Mouse (Mus musculus): ENCODE data around the gene Slc26a6. TPM values are rescaled to one million over a fixed set of nuclear protein-coding genes. Genes with fewer than 3 reads are reported as not detected.

The Slc26a6 gene
- polyA plus RNA-seq, 1 experiment = 8.4 TPM

DNA sequence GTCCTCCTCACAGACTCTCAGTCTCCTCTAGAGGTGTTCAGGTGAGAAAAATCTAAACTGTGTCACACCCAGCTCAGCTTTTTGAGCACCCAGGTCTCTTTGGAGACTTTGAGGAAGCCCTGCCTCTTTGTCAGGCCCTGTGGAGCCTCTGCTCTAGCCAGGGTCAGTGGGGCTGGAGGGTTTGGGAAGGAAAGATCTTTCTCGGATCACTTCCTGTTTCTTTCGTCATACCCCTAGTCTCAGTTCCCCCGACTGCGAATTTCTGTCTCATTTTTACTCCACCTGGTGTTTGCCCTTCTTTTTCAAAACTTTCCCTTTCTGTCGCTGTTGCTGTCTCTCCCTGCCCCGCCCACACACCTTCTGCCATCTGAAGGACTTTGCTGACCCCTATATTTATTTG is 43.4 kb upstream of the Slc26a6 start:
- Histone ChIP-seq H3K36me3 (ENCODE audit: control insufficient read depth, insufficient read depth, low read length) (no peaks in the 10 kb centered on the region), H3K4me1 (ENCODE audit: control insufficient read depth, insufficient read depth, low read length) (peaks cover 13% of the 10 kb centered on the region), H3K27me3 (ENCODE audit: control insufficient read depth, insufficient read depth, low read length) (no peaks in the 10 kb centered on the region), H3K4me3 (ENCODE audit: control insufficient read depth, low read depth, low read length) (no peak overlapping the region), H3K27ac (ENCODE audit: control insufficient read depth, insufficient read depth, low read depth, low read length) (no peak overlapping the region)
- TF ChIP-seq CTCF (IDR thresholded peaks at IDR 0.05; ENCODE audit: control insufficient read depth, insufficient read depth, insufficient replicate concordance, low read depth, low read length) = no peak
- no peak for TF ChIP-seq POLR2A (IDR thresholded peaks at IDR 0.05; ENCODE audit: control insufficient read depth, low read depth, low read length)

DNA sequence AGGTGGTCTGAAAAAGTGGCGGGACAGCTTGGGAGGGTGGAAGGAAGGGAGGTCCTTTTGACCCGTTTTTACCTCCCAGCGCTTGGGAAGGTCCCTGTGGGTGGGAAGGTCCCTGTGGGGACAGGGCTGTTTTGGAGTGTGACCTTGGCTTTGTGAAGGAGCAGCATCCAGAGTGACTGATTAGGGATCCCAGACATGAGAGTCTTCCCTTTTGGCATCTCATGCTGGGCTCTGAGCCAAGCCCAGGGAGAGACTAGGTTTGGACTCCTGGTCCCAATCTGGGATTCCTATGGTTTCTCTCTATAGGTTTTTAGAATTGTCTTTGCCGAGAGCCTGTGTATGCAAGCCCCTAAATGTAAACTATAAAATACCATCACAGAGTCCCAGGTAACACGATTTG is 42.6 kb upstream of the Slc26a6 start:
- Histone ChIP-seq H3K27ac (ENCODE audit: control insufficient read depth, insufficient read depth, low read depth, low read length) (no peak overlapping the region), H3K4me3 (ENCODE audit: control insufficient read depth, low read depth, low read length) (no peak overlapping the region), H3K4me1 (ENCODE audit: control insufficient read depth, insufficient read depth, low read length) (peaks cover 13% of the 10 kb centered on the region), H3K27me3 (ENCODE audit: control insufficient read depth, insufficient read depth, low read length) (no peaks in the 10 kb centered on the region), H3K36me3 (ENCODE audit: control insufficient read depth, insufficient read depth, low read length) (no peaks in the 10 kb centered on the region)
- TF ChIP-seq POLR2A (IDR thresholded peaks at IDR 0.05; ENCODE audit: control insufficient read depth, low read depth, low read length) = no peak
- TF ChIP-seq CTCF (IDR thresholded peaks at IDR 0.05; ENCODE audit: control insufficient read depth, insufficient read depth, insufficient replicate concordance, low read depth, low read length) = no peak

DNA sequence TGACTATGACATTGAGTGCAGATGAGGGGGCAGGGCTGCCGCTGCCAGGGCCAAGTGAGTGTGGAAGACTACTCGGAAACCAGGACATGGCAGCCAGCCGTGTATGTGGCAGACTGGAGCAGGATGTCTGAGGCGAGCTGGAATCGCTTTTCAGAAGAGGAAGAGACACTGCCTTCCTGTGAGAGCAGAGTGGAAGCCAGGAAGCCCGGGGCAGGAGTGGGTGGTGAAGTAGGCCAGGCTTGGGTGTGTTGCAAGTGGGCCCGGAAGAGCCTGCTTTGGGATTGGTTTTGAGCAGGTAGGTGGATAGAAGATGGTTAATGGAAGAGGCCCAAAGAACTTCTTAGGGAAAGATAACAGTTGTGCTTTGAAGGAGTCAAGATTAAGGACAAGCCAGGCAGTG is 37.5 kb upstream of the Slc26a6 start:
- no peak overlapping the region for H3K4me3 ChIP-seq (ENCODE audit: control insufficient read depth, low read depth, low read length)
- no peak overlapping the region for H3K27ac ChIP-seq (ENCODE audit: control insufficient read depth, insufficient read depth, low read depth, low read length)
- H3K36me3 ChIP-seq (ENCODE audit: control insufficient read depth, insufficient read depth, low read length) = no peaks in the 10 kb centered on the region
- TF ChIP-seq POLR2A (IDR thresholded peaks at IDR 0.05; ENCODE audit: control insufficient read depth, low read depth, low read length) (no peak), CTCF (IDR thresholded peaks at IDR 0.05; ENCODE audit: control insufficient read depth, insufficient read depth, insufficient replicate concordance, low read depth, low read length) (no peak)
- no peaks in the 10 kb centered on the region for H3K4me1 ChIP-seq (ENCODE audit: control insufficient read depth, insufficient read depth, low read length)
- H3K27me3 ChIP-seq (ENCODE audit: control insufficient read depth, insufficient read depth, low read length) = no peaks in the 10 kb centered on the region

DNA sequence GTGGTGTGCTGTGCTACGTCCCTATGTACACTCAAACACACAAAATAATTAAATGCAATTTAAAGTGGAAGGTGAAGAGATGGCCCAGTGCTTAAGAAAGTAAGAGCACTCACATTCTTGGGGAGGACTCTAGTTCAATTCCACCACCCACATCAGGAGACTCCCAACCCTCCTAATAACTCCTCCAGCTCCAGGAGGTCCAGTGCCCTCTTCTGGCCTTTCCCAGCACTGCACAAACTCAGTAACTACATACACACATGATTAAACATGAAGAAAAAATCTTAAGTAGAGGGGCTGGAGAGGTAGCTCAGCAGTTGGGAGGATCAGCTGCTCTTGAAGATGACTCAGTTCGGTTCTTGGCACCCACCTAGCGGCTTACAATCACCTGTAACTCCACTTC is 33.6 kb upstream of the Slc26a6 start:
- H3K27me3 ChIP-seq (ENCODE audit: control insufficient read depth, insufficient read depth, low read length) = no peaks in the 10 kb centered on the region
- no peak overlapping the region for H3K27ac ChIP-seq (ENCODE audit: control insufficient read depth, insufficient read depth, low read depth, low read length)
- no peaks in the 10 kb centered on the region for H3K36me3 ChIP-seq (ENCODE audit: control insufficient read depth, insufficient read depth, low read length)
- H3K4me1 ChIP-seq (ENCODE audit: control insufficient read depth, insufficient read depth, low read length) = peaks cover under 1% of the 10 kb centered on the region
- TF ChIP-seq POLR2A (IDR thresholded peaks at IDR 0.05; ENCODE audit: control insufficient read depth, low read depth, low read length) (no peak), CTCF (IDR thresholded peaks at IDR 0.05; ENCODE audit: control insufficient read depth, insufficient read depth, insufficient replicate concordance, low read depth, low read length) (peak; percentile 38; the same call in 1 of the 2 replicates)
- no peak overlapping the region for H3K4me3 ChIP-seq (ENCODE audit: control insufficient read depth, low read depth, low read length)

DNA sequence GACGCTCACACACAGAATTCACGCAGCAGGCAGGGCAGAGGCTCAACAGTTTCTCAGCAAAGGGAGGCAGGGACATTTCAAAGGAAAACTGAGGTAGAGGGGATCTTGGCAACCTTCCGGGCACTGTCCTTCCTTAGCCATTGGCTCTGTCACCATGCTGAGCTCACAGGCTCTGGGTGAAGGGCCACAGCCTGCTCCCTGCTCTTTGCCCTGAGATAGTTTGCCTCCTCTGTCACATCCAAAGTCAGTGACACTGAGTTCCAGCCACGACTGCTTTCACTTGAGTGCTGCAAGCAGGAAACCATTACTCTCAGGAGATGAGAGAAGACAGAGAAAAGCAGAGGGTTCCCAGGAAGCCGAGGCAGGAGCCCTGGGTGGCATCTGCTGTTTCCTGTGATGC is 33.0 kb upstream of the Slc26a6 start:
- Histone ChIP-seq H3K4me3 (ENCODE audit: control insufficient read depth, low read depth, low read length) (no peak overlapping the region), H3K27me3 (ENCODE audit: control insufficient read depth, insufficient read depth, low read length) (no peaks in the 10 kb centered on the region), H3K36me3 (ENCODE audit: control insufficient read depth, insufficient read depth, low read length) (no peaks in the 10 kb centered on the region), H3K4me1 (ENCODE audit: control insufficient read depth, insufficient read depth, low read length) (peaks cover 6% of the 10 kb centered on the region), H3K27ac (ENCODE audit: control insufficient read depth, insufficient read depth, low read depth, low read length) (no peak overlapping the region)
- TF ChIP-seq CTCF (IDR thresholded peaks at IDR 0.05; ENCODE audit: control insufficient read depth, insufficient read depth, insufficient replicate concordance, low read depth, low read length) (no peak), POLR2A (IDR thresholded peaks at IDR 0.05; ENCODE audit: control insufficient read depth, low read depth, low read length) (no peak)

DNA sequence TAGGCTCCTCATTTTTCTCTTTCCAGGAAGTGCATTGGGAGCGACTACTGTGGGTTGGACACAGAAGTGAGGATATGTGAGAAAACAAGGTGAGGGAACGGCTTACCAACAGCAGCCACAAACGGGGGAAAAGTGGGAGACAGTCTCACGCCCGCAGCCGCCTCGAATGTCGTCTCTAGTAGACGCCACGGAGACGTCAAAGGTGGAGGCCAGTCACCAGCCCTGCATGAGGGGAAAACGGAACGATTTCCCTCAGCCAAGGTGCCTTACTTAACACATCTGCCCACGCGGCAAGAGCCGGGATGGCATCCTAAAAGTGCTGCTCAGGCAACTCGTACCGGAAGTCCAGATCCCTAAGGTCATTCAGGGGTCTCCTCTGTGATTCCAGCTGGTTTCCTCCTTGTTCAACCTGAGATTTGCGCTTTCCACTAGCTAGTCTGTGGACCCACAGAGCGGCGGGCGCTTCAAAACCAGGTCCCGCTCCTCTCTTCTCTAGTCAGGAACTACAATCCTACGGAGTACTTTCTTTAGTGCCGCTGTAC is 28.9 kb upstream of the Slc26a6 start:
- Histone ChIP-seq H3K4me3 (ENCODE audit: control insufficient read depth, low read depth, low read length) (peak overlapping the region; percentile 86), H3K36me3 (ENCODE audit: control insufficient read depth, insufficient read depth, low read length) (no peaks in the 10 kb centered on the region), H3K27me3 (ENCODE audit: control insufficient read depth, insufficient read depth, low read length) (no peaks in the 10 kb centered on the region), H3K27ac (ENCODE audit: control insufficient read depth, insufficient read depth, low read depth, low read length) (no peak overlapping the region), H3K4me1 (ENCODE audit: control insufficient read depth, insufficient read depth, low read length) (peaks cover 29% of the 10 kb centered on the region)
- TF ChIP-seq POLR2A (IDR thresholded peaks at IDR 0.05; ENCODE audit: control insufficient read depth, low read depth, low read length) = no peak
- no peak for TF ChIP-seq CTCF (IDR thresholded peaks at IDR 0.05; ENCODE audit: control insufficient read depth, insufficient read depth, insufficient replicate concordance, low read depth, low read length)

DNA sequence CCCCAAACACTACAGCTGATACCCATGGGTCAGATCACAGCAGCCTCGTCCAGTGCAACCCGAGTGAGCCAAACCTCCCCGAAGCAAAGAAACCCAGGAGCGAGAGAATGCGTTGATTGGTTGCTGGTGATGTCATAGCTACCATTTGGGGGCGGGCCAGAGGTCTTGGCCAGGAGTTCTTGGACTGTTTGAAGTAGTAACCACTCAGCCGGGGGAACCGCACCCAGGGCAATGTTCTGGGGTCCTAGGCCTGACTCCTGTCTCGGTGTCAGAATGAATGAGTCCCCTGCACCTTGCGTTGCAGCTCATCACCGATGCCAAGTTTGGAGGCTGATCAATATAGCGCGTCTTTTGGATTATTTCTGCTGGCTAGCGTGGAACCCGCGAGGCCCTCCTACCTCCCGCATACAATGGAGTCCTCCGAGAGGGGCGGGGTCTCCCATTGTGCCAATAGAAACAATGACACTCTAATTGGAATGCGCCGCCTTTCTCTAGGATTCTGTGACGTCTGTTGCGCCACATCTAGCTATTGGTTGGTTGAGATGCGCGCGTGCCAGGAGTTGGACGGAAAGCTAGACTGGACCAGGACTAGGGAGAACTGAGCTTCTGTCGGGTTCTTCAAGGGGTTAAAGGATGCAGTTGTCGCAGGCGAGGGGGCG is 28.2 kb upstream of the Slc26a6 start:
- no peaks in the 10 kb centered on the region for H3K27me3 ChIP-seq (ENCODE audit: control insufficient read depth, insufficient read depth, low read length)
- TF ChIP-seq CTCF (IDR thresholded peaks at IDR 0.05; ENCODE audit: control insufficient read depth, insufficient read depth, insufficient replicate concordance, low read depth, low read length) = no peak
- TF ChIP-seq POLR2A (IDR thresholded peaks at IDR 0.05; ENCODE audit: control insufficient read depth, low read depth, low read length) = peak; percentile 62; the same call in 1 of the 2 replicates
- H3K4me1 ChIP-seq (ENCODE audit: control insufficient read depth, insufficient read depth, low read length) = peaks cover 32% of the 10 kb centered on the region
- H3K27ac ChIP-seq (ENCODE audit: control insufficient read depth, insufficient read depth, low read depth, low read length) = no peak overlapping the region; the same call in 1 of the 2 replicates
- no peaks in the 10 kb centered on the region for H3K36me3 ChIP-seq (ENCODE audit: control insufficient read depth, insufficient read depth, low read length)
- peak overlapping the region; percentile 86 for H3K4me3 ChIP-seq (ENCODE audit: control insufficient read depth, low read depth, low read length)

Data from testis, adult 2 months (tissue).